Mouse (Mus musculus): ENCODE measurements at regions not wholly inside any gene's neighbourhood (a gene's known extent, or its start where the extent isn't known, plus 50 kb on each side); places are given as distances from the start of the nearest gene placed in this dataset.

DNA sequence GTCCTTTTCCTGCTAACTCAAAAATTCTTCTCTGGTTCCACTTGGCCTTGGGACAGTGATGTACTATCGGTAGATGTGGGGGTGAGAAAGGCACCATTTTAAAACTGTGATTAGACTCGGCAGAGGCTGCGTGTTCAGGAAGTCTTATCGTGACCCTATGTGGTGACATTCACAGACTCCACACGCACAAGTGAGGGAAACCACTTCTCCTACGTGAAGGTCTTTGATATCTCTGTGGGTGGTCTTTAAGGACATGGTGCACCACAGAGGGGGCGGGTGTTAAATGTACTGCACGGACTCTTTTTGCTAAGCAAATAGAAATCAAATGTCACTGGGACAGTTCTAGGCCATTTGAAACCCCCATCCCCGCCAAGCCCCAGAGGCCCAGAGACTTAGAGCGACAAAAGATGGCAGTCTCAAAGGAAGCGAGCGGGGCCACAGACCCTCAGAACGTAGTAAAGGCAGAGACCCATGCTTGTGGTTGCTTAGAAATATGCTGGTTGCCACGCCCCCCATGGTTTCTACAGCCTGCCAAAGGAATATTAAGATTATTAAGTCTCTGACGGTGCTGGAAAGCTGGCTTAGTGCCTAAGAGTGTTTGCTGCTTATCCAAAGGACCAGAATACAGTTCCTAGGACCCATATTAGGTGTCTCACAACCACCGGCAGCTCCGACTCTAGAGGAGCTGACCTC lies 73.6 kb upstream of the Slc45a1 start:
- TF ChIP-seq CTCF (IDR thresholded peaks at IDR 0.05; ENCODE audit: control insufficient read depth, insufficient read depth, insufficient replicate concordance, low read depth, low read length) (no peak), POLR2A (IDR thresholded peaks at IDR 0.05; ENCODE audit: control insufficient read depth, low read depth, low read length) (no peak)
